Mouse (Mus musculus) liver, postnatal 0 days (tissue): ENCODE data around the gene Rab6b. TPM values are rescaled to one million over a fixed set of nuclear protein-coding genes. Genes with fewer than 3 reads are reported as not detected.

Source experiments
- ATAC-seq: fragments of 200-750 bp; cut with Nextera tagmentation; 2 replicates; pipeline ENCODE4 v1.8.0; 2017; ENCODE audit warnings: mild to moderate bottlenecking, moderate library complexity
- DNase-seq: peaks from one replicate; pipeline ENCODE4 v3.0.0-alpha.2; 2016
- H3K27ac ChIP-seq: fragments of 300-500 bp; sonication (generic); 2 replicates; pipeline ENCODE4 v1.5.1; 2014; ENCODE audit warnings: antibody characterized with exemption, moderate library complexity, mild to moderate bottlenecking, low read depth
- H3K27me3 ChIP-seq: fragments of 300-500 bp; sonication (generic); 2 replicates; pipeline ENCODE4 v1.6.1; 2014; ENCODE audit warnings: low read length, control low read depth, mixed read lengths; ENCODE audit not compliant: insufficient read depth
- H3K36me3 ChIP-seq: fragments of 300-500 bp; sonication (generic); replicated peaks from 2 replicates; pipeline ENCODE4 v1.6.1; 2014; ENCODE audit warnings: mild to moderate bottlenecking, control low read depth, low read length, moderate library complexity, mixed read lengths; ENCODE audit not compliant: insufficient read depth
- H3K4me1 ChIP-seq: fragments of 300-500 bp; sonication (generic); 2 replicates; pipeline ENCODE4 v1.6.1; 2014; ENCODE audit warnings: antibody characterized with exemption, mild to moderate bottlenecking, control low read depth; ENCODE audit not compliant: insufficient read depth
- H3K4me2 ChIP-seq: fragments of 300-500 bp; sonication (generic); 2 replicates; pipeline ENCODE4 v1.6.1; 2014; ENCODE audit warnings: low read depth, mild to moderate bottlenecking, low read length, moderate library complexity, mixed read lengths
- H3K4me3 ChIP-seq: fragments of 300-500 bp; sonication (generic); 2 replicates; pipeline ENCODE4 v1.5.1; 2014; ENCODE audit warnings: low read depth, low read length
- H3K9ac ChIP-seq: fragments of 300-500 bp; sonication (generic); replicated peaks from 2 replicates; pipeline ENCODE4 v1.6.1; 2014; ENCODE audit warnings: mild to moderate bottlenecking, moderate library complexity
- H3K9me3 ChIP-seq: fragments of 300-500 bp; sonication (generic); 2 replicates; pipeline ENCODE4 v1.6.1; 2016; ENCODE audit warnings: mild to moderate bottlenecking, control low read depth, low read length, mixed read lengths
- CTCF ChIP-seq: sonication (generic); IDR thresholded peaks from 2 replicates; pipeline ENCODE4 v1.5.1; 2016; ENCODE audit warnings: antibody characterized with exemption, low read depth
- EP300 ChIP-seq: IDR thresholded peaks from 2 replicates; pipeline ENCODE4 v1.6.1; 2016; ENCODE audit warnings: antibody characterized with exemption, low read depth, mild to moderate bottlenecking
- WGBS: fragments of 180-500 bp; shearing (Covaris S2); extraction: QIAGEN DNeasy Blood & Tissue Kit; methylation state at CpG from one replicate; pipeline ENCODE4 v1.1.7; 2014; ENCODE audit not compliant: insufficient replicate concordance; 5-methylcytosine and 5-hydroxymethylcytosine counted together
- polyA plus RNA-seq: library from polyadenylated mRNA; unstranded; fragments of >200 nt; fragmentation: Nextera tagmentation; extraction: Ambion mirVana; gene quantifications from 2 replicates; pipeline ENCODE4 v1.2.1, GENCODE M21; 2015

Rab6b gene
- polyA plus RNA-seq, 1 experiment from 2014 or later, result 0.26 TPM

DNA sequence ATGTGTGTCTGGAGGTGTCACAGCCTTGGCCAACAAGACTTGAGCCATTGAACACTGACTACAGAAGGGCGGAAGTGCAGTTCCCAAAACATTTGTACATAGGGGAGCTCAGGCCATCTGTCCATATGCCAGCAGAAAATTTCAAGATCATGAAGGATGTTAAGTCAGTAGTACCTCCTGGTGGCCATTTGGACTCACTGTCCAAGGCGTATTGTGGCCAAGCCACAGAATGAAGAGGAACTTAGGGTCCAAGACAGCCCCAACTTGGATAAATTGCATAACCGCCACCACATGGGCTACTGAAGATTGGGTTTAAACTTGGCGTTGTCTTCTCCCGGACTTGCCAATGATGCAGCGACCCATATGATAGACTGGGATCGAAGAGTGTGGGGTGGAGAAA, 64.1 kb downstream of the Rab6b start:
- TF ChIP-seq EP300 (no peak), CTCF (peak; percentile 17)
- no peak overlapping the region for H3K4me2 ChIP-seq
- 82% methylated on average over 7 of the region's 7 CpGs for WGBS
- no peak overlapping the region for H3K4me3 ChIP-seq
- H3K36me3 ChIP-seq, result no peaks in the 10 kb centered on the region
- no peaks in the 10 kb centered on the region for H3K9me3 ChIP-seq
- no peaks in the 10 kb centered on the region for H3K27me3 ChIP-seq
- no peak for ATAC-seq
- DNase-seq, result no peak
- H3K4me1 ChIP-seq, result peaks cover 5% of the 10 kb centered on the region
- no peak overlapping the region for H3K9ac ChIP-seq
- no peak overlapping the region for H3K27ac ChIP-seq

DNA sequence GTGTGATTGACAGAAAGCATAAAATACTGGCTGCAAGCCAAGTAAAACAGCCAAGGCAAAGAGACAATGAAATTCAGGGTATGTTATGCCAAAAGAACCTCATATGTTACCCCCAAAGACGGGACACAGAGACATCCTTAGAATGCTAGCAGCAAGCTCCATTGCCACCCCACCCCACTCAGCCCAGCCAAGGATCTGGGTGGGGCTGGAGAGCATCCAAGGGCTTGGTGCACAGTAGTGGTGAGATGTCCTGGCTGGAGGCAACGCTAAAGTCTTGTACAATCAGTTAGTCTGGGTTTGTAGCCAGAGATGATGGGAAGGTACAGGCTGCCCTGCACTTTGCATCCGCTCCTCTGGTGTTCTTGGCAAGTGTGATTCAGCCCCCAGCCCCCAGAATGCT, 68.7 kb downstream of the Rab6b start:
- ATAC-seq (no peak), DNase-seq (no peak)
- TF ChIP-seq EP300, result no peak
- no peak for TF ChIP-seq CTCF
- Histone ChIP-seq H3K27me3 (no peaks in the 10 kb centered on the region), H3K9ac (no peak overlapping the region), H3K4me1 (peaks cover 9% of the 10 kb centered on the region), H3K36me3 (no peaks in the 10 kb centered on the region), H3K4me3 (peak overlapping the region; percentile 52), H3K9me3 (no peaks in the 10 kb centered on the region), H3K4me2 (peak overlapping the region; percentile 75), H3K27ac (no peak overlapping the region)
- 55% methylated on average over 3 of the region's 3 CpGs for WGBS

DNA sequence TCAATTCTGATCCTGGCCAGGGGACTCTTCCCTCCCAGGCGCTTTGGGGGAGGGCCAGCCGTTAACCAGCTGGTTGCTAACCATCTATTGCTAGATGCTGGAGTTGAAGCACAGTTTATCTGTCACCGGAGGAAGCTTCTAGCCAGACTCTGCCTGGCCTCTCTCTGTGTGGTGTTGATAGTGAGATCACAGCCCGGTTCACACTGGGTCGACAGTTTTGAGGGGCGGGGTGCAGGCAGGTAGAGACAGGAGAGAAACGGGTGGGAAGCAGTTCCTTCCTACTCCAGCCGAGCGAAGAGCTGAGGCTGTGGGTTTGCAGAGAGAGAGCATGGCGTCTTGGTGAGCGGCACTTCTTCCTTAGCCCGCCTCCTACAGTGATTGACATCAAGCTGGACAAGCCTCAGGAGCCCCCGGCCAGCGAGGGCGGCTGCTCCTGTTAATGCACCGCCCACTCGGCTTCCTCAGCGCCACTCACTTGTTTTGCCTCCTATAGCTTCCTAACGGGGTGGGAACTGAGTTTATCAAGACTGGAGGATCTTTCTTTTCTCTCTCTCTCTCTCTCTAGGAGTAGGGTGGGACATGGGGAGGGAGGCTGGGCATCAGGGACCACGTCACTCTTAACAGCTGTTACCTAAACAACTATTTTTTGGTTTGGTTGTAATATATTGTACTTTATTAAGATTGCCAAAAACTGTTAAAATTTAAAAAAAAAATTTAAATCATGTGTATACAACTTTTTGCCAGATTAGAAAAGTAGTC, 69.4 kb downstream of the Rab6b start:
- Histone ChIP-seq H3K4me3 (peak overlapping the region; percentile 52), H3K4me2 (peak overlapping the region; percentile 75), H3K9ac (peak overlapping the region; percentile 59), H3K36me3 (no peaks in the 10 kb centered on the region), H3K4me1 (peaks cover 9% of the 10 kb centered on the region), H3K9me3 (no peaks in the 10 kb centered on the region), H3K27me3 (no peaks in the 10 kb centered on the region), H3K27ac (no peak overlapping the region)
- TF ChIP-seq EP300 (no peak), CTCF (no peak)
- peak; percentile 80 for ATAC-seq
- DNase-seq, result peak; percentile 72
- 3% methylated on average over 20 of the region's 20 CpGs for WGBS

DNA sequence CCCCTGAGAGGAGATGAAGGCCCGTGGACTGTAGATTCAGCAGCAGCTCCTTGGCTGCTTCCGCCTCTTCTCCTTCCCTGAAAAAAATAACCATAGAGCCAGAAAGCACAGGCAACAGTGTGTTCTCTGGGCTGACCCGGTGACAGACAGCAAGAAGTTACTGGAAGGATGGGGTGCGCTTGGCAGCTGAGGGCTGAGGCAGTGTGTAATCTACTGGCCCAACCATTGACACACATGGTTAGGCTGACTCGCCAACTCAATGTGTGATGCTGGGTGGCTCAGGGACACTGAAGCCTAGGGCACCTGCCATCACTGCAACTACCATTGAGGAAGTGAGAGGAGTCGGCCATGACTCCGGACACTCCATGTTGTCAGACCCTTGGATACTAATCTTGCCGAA, 70.3 kb downstream of the Rab6b start:
- H3K4me2 ChIP-seq, result no peak overlapping the region
- no peak overlapping the region for H3K27ac ChIP-seq
- no peak overlapping the region for H3K4me3 ChIP-seq
- no peak for ATAC-seq
- no peak for DNase-seq
- H3K27me3 ChIP-seq, result no peaks in the 10 kb centered on the region
- TF ChIP-seq EP300 (no peak), CTCF (no peak)
- no peaks in the 10 kb centered on the region for H3K9me3 ChIP-seq
- no peaks in the 10 kb centered on the region for H3K36me3 ChIP-seq
- H3K9ac ChIP-seq, result no peak overlapping the region
- peaks cover 9% of the 10 kb centered on the region for H3K4me1 ChIP-seq
- WGBS, result 86% methylated on average over 8 of the region's 8 CpGs

DNA sequence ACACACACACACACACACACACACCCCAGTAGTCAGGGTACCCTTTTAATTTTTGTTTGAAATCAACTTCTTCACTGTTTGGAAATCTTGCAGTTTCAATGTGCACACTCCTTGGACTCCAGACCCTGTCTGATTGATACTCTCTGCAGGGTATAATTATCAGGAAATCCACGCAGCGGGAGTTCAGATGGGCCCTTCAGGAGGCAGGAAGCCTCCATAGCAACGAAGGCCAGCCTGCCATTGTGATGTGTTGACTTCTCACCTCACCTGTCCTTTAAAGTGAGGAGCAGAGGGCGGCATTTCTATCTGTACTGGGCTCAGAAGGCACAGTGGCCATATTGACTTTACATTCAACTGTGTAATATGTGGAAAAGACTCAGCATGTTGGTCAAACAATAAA, 73.3 kb downstream of the Rab6b start:
- WGBS, result 68% methylated on average over 4 of the region's 4 CpGs
- Histone ChIP-seq H3K27me3 (no peaks in the 10 kb centered on the region), H3K4me2 (no peak overlapping the region), H3K4me3 (no peak overlapping the region), H3K9me3 (no peaks in the 10 kb centered on the region), H3K4me1 (peaks cover 9% of the 10 kb centered on the region), H3K27ac (no peak overlapping the region), H3K36me3 (peaks cover 8% of the 10 kb centered on the region; the same call in 1 of the 2 replicates), H3K9ac (no peak overlapping the region)
- TF ChIP-seq CTCF, result no peak
- TF ChIP-seq EP300, result no peak
- ATAC-seq, result no peak
- DNase-seq, result no peak

DNA sequence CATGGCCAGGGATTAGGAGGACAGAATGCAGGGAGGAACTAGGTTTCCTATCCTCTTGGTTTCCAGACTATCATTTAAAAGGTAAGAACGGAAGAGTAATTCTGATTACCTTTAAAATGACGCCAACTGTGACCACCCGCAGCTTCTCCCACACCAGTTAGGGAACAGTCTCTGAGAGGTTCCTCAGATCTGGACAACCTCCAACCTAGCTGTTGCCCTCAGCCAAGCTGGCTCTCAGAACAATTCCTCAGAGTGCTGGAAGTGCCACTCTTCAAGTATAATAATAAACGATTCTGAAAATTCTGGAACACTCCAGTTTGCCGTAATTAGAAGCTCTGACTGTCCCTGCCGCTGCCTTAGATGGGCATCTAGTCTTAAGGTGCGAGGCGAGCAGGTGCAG, 74.4 kb downstream of the Rab6b start:
- Histone ChIP-seq H3K4me1 (peaks cover under 1% of the 10 kb centered on the region), H3K27ac (no peak overlapping the region), H3K36me3 (peaks cover 16% of the 10 kb centered on the region), H3K4me2 (no peak overlapping the region), H3K4me3 (no peak overlapping the region), H3K27me3 (no peaks in the 10 kb centered on the region), H3K9ac (no peak overlapping the region), H3K9me3 (no peaks in the 10 kb centered on the region)
- ATAC-seq, result no peak
- no peak for DNase-seq
- TF ChIP-seq CTCF (no peak), EP300 (no peak)
- 92% methylated on average over 8 of the region's 8 CpGs for WGBS

DNA sequence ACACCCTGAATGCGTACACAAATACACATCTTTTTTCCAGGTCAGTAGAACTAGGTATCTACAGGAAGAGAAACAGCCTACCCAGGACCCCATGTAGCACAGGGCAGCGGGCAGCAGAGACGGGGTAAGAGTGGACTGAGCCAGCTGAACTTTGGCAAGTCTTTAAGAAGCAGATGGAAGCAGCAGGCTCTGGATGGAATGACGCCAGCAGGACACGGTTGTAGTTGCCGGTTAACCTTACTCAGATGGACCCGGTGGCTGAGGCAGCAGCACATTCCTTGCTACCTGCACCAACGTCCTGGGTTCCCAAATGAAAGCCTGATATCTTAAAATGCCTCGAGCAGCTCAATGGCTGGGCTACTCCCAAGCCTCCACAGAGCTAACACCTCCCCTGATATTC, 75.2 kb downstream of the Rab6b start:
- H3K4me3 ChIP-seq, result no peak overlapping the region
- H3K4me2 ChIP-seq, result no peak overlapping the region
- TF ChIP-seq CTCF (no peak), EP300 (no peak)
- H3K9me3 ChIP-seq, result no peaks in the 10 kb centered on the region
- DNase-seq (no peak), ATAC-seq (no peak)
- H3K4me1 ChIP-seq, result no peaks in the 10 kb centered on the region
- no peak overlapping the region for H3K27ac ChIP-seq
- H3K27me3 ChIP-seq, result no peaks in the 10 kb centered on the region
- 74% methylated on average over 9 of the region's 9 CpGs for WGBS
- H3K9ac ChIP-seq, result no peak overlapping the region
- H3K36me3 ChIP-seq, result peaks cover 23% of the 10 kb centered on the region
